Mouse (Mus musculus) CH12.LX (cell line): ENCODE measurements around the gene Cnnm3. TPM values are rescaled to one million over a fixed set of nuclear protein-coding genes. Genes with fewer than 3 reads are reported as not detected.

Experiments used
- DNase-seq: peaks from one replicate; pipeline ENCODE4 v3.0.0-alpha.2; 2013; ENCODE audit errors: extremely low read depth
- H3K27ac ChIP-seq: 2 replicates; pipeline ENCODE4 v1.5.1; 2012; ENCODE audit warnings: low read depth, mild to moderate bottlenecking, control low read depth, moderate library complexity; ENCODE audit not compliant: insufficient read depth
- H3K27me3 ChIP-seq: replicated peaks from 2 replicates; pipeline ENCODE3; 2012; ENCODE audit warnings: inconsistent platforms
- H3K36me3 ChIP-seq, 2 experiments: replicated peaks in 1 of 2; 2 replicates each; pipeline versions ENCODE3 to v1.6.1; 2012; ENCODE audit warnings: inconsistent platforms in 1 of 2, low read length in 1 of 2, mild to moderate bottlenecking in 1 of 2, mixed read lengths in 1 of 2, moderate library complexity in 1 of 2; ENCODE audit not compliant: control insufficient read depth in 1 of 2, insufficient read depth in 1 of 2
- H3K4me1 ChIP-seq, 2 experiments: 2 replicates each; pipeline ENCODE4 v1.6.1; 2012; ENCODE audit warnings: inconsistent platforms in 1 of 2, moderate library complexity in 1 of 2; ENCODE audit not compliant: insufficient read depth in 2 of 2, control insufficient read depth in 1 of 2
- H3K4me2 ChIP-seq: 2 replicates; pipeline ENCODE4 v1.6.1; 2012; ENCODE audit warnings: low read depth, mild to moderate bottlenecking, control low read depth; ENCODE audit not compliant: poor library complexity, insufficient read depth, severe bottlenecking
- H3K4me3 ChIP-seq, 3 experiments: fragments of 150-350 bp in 1 of 3; sonication (generic) in 1 of 3; replicated peaks in 1 of 3; 2 replicates each; pipeline versions ENCODE3 to v1.5.1; 2011 to 2012; ENCODE audit warnings: low read depth in 2 of 3, low read length in 2 of 3, mild to moderate bottlenecking in 2 of 3, moderate library complexity in 2 of 3, control low read depth in 1 of 3, improper control_type of control experiment in 1 of 3, inconsistent platforms in 1 of 3, mixed read lengths in 1 of 3; ENCODE audit not compliant: poor library complexity in 1 of 3
- H3K79me2 ChIP-seq: replicated peaks from 2 replicates; pipeline ENCODE4 v1.6.1; 2012; ENCODE audit warnings: mild to moderate bottlenecking, moderate library complexity; ENCODE audit not compliant: control insufficient read depth, poor library complexity, insufficient read depth, severe bottlenecking; ENCODE audit errors: extremely low read depth
- H3K9ac ChIP-seq: 2 replicates; pipeline ENCODE4 v1.6.1; 2012; ENCODE audit warnings: low read depth, mild to moderate bottlenecking, control low read depth, moderate library complexity; ENCODE audit not compliant: insufficient read depth
- H3K9me3 ChIP-seq: replicated peaks from 2 replicates; pipeline ENCODE3; 2012; ENCODE audit warnings: low read length, inconsistent platforms, mixed read lengths
- BHLHE40 ChIP-seq: IDR thresholded peaks from 2 replicates; pipeline ENCODE4 v1.6.1; 2011; ENCODE audit warnings: mild to moderate bottlenecking, low read depth, low read length, improper control_type of control experiment
- CTCF ChIP-seq, 2 experiments: IDR thresholded peaks in 1 of 2; conservative IDR thresholded peaks in 1 of 2; 2 replicates each; pipeline ENCODE4 v1.5.1; 2011 to 2012; ENCODE audit warnings: low read depth in 2 of 2, low read length in 2 of 2, improper control_type of control experiment in 1 of 2, inconsistent platforms in 1 of 2, mild to moderate bottlenecking in 1 of 2, moderate library complexity in 1 of 2
- E2F4 ChIP-seq: IDR thresholded peaks from 2 replicates; pipeline ENCODE4 v1.6.1; 2011; ENCODE audit warnings: low read depth, low read length, improper control_type of control experiment; ENCODE audit not compliant: insufficient replicate concordance
- ELF1 ChIP-seq: IDR thresholded peaks from 2 replicates; pipeline ENCODE4 v1.6.1; 2014; ENCODE audit warnings: low read depth, mild to moderate bottlenecking, inconsistent platforms, low read length, improper control_type of control experiment
- GABPA ChIP-seq: IDR thresholded peaks from 2 replicates; pipeline ENCODE4 v1.6.1; 2012; ENCODE audit warnings: low read depth, low read length, improper control_type of control experiment, inconsistent platforms; ENCODE audit not compliant: insufficient replicate concordance
- IRF4 ChIP-seq: IDR thresholded peaks from 2 replicates; pipeline ENCODE4 v1.6.1; 2014; ENCODE audit warnings: low read depth, mild to moderate bottlenecking, inconsistent platforms, low read length, improper control_type of control experiment
- JUND ChIP-seq: conservative IDR thresholded peaks from 2 replicates; pipeline ENCODE4 v1.6.1; 2011; ENCODE audit warnings: low read depth, low read length, improper control_type of control experiment
- KAT2A ChIP-seq: IDR thresholded peaks from 2 replicates; pipeline ENCODE4 v1.6.1; 2012; ENCODE audit warnings: low read length, improper control_type of control experiment, inconsistent platforms; ENCODE audit not compliant: insufficient replicate concordance
- MAX ChIP-seq: IDR thresholded peaks from 2 replicates; pipeline ENCODE4 v1.6.1; 2011; ENCODE audit warnings: low read length, improper control_type of control experiment
- NELFE ChIP-seq: IDR thresholded peaks from 2 replicates; pipeline ENCODE4 v1.6.1; 2011; ENCODE audit warnings: low read depth, low read length, improper control_type of control experiment
- NRF1 ChIP-seq: IDR thresholded peaks from 2 replicates; pipeline ENCODE4 v1.6.1; 2014; ENCODE audit warnings: low read depth, mild to moderate bottlenecking, inconsistent platforms, low read length, improper control_type of control experiment, moderate library complexity
- PAX5 ChIP-seq: IDR thresholded peaks from 2 replicates; pipeline ENCODE4 v1.6.1; 2012; ENCODE audit warnings: low read length, inconsistent platforms, mixed read lengths
- RAD21 ChIP-seq: IDR thresholded peaks from 2 replicates; pipeline ENCODE4 v1.6.1; 2011; ENCODE audit warnings: low read depth, mild to moderate bottlenecking, low read length, improper control_type of control experiment, moderate library complexity
- SMC3 ChIP-seq: IDR thresholded peaks from 2 replicates; pipeline ENCODE4 v1.6.1; 2011; ENCODE audit warnings: low read depth, low read length, improper control_type of control experiment
- TBP ChIP-seq: conservative IDR thresholded peaks from 2 replicates; pipeline ENCODE4 v1.6.1; 2011; ENCODE audit warnings: low read depth, low read length, improper control_type of control experiment
- USF1 ChIP-seq: IDR thresholded peaks from 2 replicates; pipeline ENCODE4 v1.6.1; 2014; ENCODE audit warnings: low read depth, mild to moderate bottlenecking, inconsistent platforms, low read length, improper control_type of control experiment
- dilution Hi-C: fragments of 300-500 bp; cut with MboI; formaldehyde crosslinking; loops from 2 replicates; pipeline ENCODE4 v1.14.3; 2020; ENCODE audit warnings: low sequenced_read_pairs; ENCODE audit not compliant: extremely low pct_unique_long_range_greater_than_20kb, extremely low pct_ligation_motif_present
- in situ Hi-C: fragments of 300-500 bp; cut with MboI; formaldehyde crosslinking; loops from 3 replicates; pipeline ENCODE4 v1.14.3; 2019; ENCODE audit warnings: low sequenced_read_pairs, low pct_ligation_motif_present, low pct_unique_long_range_greater_than_20kb, mixed read lengths
- polyA plus RNA-seq: library from polyadenylated mRNA; unstranded; fragments of >175 nt; gene quantifications from 2 replicates; pipeline ENCODE4 v1.2.1, GENCODE M21; 2012; ENCODE audit warnings: low read depth; ENCODE audit not compliant: insufficient read length
- total RNA-seq, 2 experiments: library from RNA; depleted of rRNA; stranded (reverse); fragments of 300-350 nt in 1 of 2; fragments of >200 nt in 1 of 2; gene quantifications; 2 replicates each; pipeline ENCODE4 v1.2.3; 2012 to 2014

Gene Cnnm3
- total and polyA plus RNA-seq, 3 experiments = 3.0 to 9.2 (median 8.8) TPM

DNA sequence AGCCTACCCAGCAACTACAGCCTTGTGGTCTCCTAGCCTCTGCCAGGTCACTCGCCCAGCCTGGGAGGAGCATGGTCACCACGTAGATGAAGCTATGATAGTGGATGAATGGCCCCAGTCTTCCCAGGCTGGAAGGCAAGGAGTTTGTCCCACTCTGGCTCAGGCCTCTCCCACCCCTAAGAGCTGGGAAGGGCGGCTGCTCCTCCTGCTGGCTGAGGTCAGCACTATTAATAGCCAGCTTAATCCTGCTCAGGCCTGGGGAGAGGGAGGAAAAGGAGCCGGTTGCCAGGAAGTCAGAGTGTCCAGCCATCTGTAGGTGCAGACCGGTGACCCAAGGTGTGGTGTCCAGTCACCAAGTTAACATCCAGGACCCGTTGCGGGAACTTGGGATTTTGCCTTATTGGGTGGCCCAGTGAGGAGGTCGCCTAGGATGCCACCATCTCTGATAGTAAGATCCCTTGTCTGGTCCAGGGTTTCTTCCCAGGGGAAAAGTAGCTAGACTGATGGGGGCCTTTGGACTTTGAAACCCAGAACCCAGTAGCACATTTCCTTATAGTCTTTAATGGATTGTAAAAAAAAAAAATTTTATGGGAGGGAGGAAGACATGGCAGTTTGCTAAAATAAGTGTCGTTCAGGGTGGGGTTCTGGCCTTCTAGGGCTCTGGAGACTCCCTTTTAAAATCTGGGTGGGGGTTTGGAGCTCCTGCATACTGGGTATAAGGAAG, 19.1 kb upstream of the Cnnm3 start:
- in situ Hi-C loops (no loop called here), dilution Hi-C loops (no loop called here)
- H3K9me3 ChIP-seq = no peaks in the 10 kb centered on the region
- no peak for TF ChIP-seq E2F4
- TF ChIP-seq RAD21 = no peak; the same call in 1 of the 2 replicates
- TF ChIP-seq ELF1 = no peak
- no peak for TF ChIP-seq PAX5
- TF ChIP-seq IRF4 = no peak
- TF ChIP-seq BHLHE40 = no peak
- TF ChIP-seq TBP = no peak
- TF ChIP-seq NRF1 = no peak
- H3K4me1 ChIP-seq = no peaks in the 10 kb centered on the region
- H3K36me3 ChIP-seq = peaks cover 0 to 7% of the 10 kb centered on the region in 2 experiments
- DNase-seq = no peak
- no peaks in the 10 kb centered on the region for H3K79me2 ChIP-seq
- H3K4me2 ChIP-seq = no peak overlapping the region
- no peaks in the 10 kb centered on the region for H3K27me3 ChIP-seq
- no peak overlapping the region for H3K4me3 ChIP-seq
- no peak overlapping the region for H3K27ac ChIP-seq
- H3K9ac ChIP-seq = no peak overlapping the region

DNA sequence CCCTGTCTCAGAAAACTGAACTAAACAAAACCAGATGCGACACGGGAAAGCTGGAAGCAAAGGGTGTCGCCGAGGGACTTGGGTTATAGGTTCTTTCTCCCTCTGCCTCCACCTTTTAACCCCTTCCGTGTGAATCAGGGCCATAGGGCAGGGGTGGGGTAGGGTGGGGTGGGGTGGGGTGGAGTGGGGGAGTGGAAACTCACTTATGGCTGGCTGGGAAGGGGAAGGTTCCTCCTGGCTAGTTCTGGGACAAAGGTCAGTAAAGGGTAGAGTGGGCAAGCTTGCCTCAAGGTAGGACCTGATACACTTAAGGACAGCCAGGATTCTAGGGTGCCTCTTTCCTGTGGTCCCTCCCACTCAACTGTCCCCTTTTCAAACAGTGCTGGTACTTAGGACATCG, 18.4 kb upstream of the Cnnm3 start:
- no peaks in the 10 kb centered on the region for H3K9me3 ChIP-seq
- dilution Hi-C loops = no loop called here
- H3K36me3 ChIP-seq = peaks cover 0 to 11% of the 10 kb centered on the region in 2 experiments
- H3K4me3 ChIP-seq = no peak overlapping the region
- no peak overlapping the region for H3K9ac ChIP-seq
- no peak overlapping the region for H3K4me2 ChIP-seq
- no peaks in the 10 kb centered on the region for H3K4me1 ChIP-seq
- TF ChIP-seq MAX (no peak), GABPA (no peak), CTCF (conservative IDR thresholded peaks at IDR 0.05 in 1 of 2, IDR thresholded peaks at IDR 0.05 in 1 of 2; ENCODE audit: low read depth in 2 of 2, low read length in 2 of 2) (no peak), BHLHE40 (no peak), SMC3 (no peak), KAT2A (no peak), NELFE (no peak), USF1 (no peak), JUND (no peak), ELF1 (no peak)
- no peaks in the 10 kb centered on the region for H3K27me3 ChIP-seq
- no peaks in the 10 kb centered on the region for H3K79me2 ChIP-seq
- no peak overlapping the region for H3K27ac ChIP-seq
- DNase-seq = no peak
- in situ Hi-C loops = no loop called here
